Mouse (Mus musculus) testis, adult 2 months (tissue): ENCODE measurements around the gene Nav2.

Experiments used
- CTCF ChIP-seq: fragments of 200-500 bp; IDR thresholded peaks from 2 replicates; pipeline ENCODE4 v1.5.1; 2012; ENCODE audit warnings: low read depth, mild to moderate bottlenecking, inconsistent platforms, low read length, moderate library complexity; ENCODE audit not compliant: control insufficient read depth, insufficient read depth, insufficient replicate concordance
- POLR2A ChIP-seq: fragments of 200-500 bp; IDR thresholded peaks from 2 replicates; pipeline ENCODE4 v1.6.1; 2012; ENCODE audit warnings: low read depth, mild to moderate bottlenecking, inconsistent platforms, low read length, moderate library complexity; ENCODE audit not compliant: control insufficient read depth

- TF ChIP-seq POLR2A (no peak), CTCF (no peak)
Measured at GRCm38 (mm10) chr7:49255053-49255452, 346.5 kb downstream of the Nav2 start.
